Comparison of ENCODE assay signal across 9 mouse cellular contexts in genomic region chr7:123108058-123109055, GRCm38 (mm10). TPM values are rescaled to one million over a fixed set of nuclear protein-coding genes. Genes with fewer than 3 reads are reported as not detected.
DNase-seq lines count a peak whose midpoint lies in the region; ATAC-seq and TF ChIP-seq lines count a peak whose summit lies in the region.
"Had no signal": no experiment of that assay in that cellular context is flagged by ENCODE, and none has a peak within 500 bp of the region (broad histone marks: within the 10 kb centered on the region; RNA-seq: fewer than 3 reads in every experiment).

No protein-coding gene starts in this region.

- no peaks in the 10 kb centered on the region for H3K27me3 ChIP-seq in hindbrain, postnatal 0 days (ENCODE audit: insufficient read depth, low read length)
- H3K27me3 ChIP-seq in hindbrain, embryonic 14.5 days (ENCODE audit: control insufficient read depth, insufficient read depth, low read length), result no peaks in the 10 kb centered on the region
- no peaks in the 10 kb centered on the region for H3K27me3 ChIP-seq in limb, embryonic 14.5 days (ENCODE audit: control insufficient read depth, insufficient read depth, low read length)
- H3K27me3 ChIP-seq: neural tube, embryonic 13.5 days had no signal

- no peak overlapping the region for H3K4me3 ChIP-seq in hindbrain, postnatal 0 days (ENCODE audit: low read length)
- H3K4me3 ChIP-seq in hindbrain, embryonic 14.5 days (replicated peaks; ENCODE audit: low read length), result no peak overlapping the region
- H3K4me3 ChIP-seq in limb, embryonic 14.5 days (replicated peaks; ENCODE audit: low read length), result no peak overlapping the region
- H3K4me3 ChIP-seq: neural tube, embryonic 13.5 days had no signal

- no peaks in the 10 kb centered on the region for H3K4me1 ChIP-seq in hindbrain, postnatal 0 days (ENCODE audit: insufficient read depth, low read length)
- H3K4me1 ChIP-seq in hindbrain, embryonic 14.5 days (replicated peaks; ENCODE audit: control insufficient read depth, insufficient read depth, low read length), result no peaks in the 10 kb centered on the region
- H3K4me1 ChIP-seq in limb, embryonic 14.5 days (ENCODE audit: control insufficient read depth, insufficient read depth, low read length), result peaks cover 15% of the 10 kb centered on the region

- no peak for TF ChIP-seq POLR2A in limb, embryonic 14.5 days (IDR thresholded peaks at IDR 0.05; ENCODE audit: borderline replicate concordance, extremely low read depth, insufficient read depth, insufficient read length)

- peak; percentile 10 for DNase-seq in hindbrain, postnatal 0 days (ENCODE audit: low spot score)
- no peak for DNase-seq in hindbrain, embryonic 14.5 days (ENCODE audit: low spot score)
- DNase-seq in CD4-positive helper T cell, adult 2 months (ENCODE audit: low read depth, low spot score), result peak; percentile 79
- peak; percentile 32 for DNase-seq in adrenal gland, postnatal 25 days
- peak; percentile 65 for DNase-seq in limb, embryonic 14.5 days (ENCODE audit: low spot score)
- DNase-seq in thymus, adult 18-20 months, result no peak
- DNase-seq in cerebellum, postnatal 14 days, result no peak
- no peak for DNase-seq in kidney, postnatal 36 days

- no peaks in the 10 kb centered on the region for H3K36me3 ChIP-seq in hindbrain, postnatal 0 days (ENCODE audit: insufficient read depth, low read length)
- no peaks in the 10 kb centered on the region for H3K36me3 ChIP-seq in hindbrain, embryonic 14.5 days (replicated peaks; ENCODE audit: control insufficient read depth, insufficient read depth)
- no peaks in the 10 kb centered on the region for H3K36me3 ChIP-seq in limb, embryonic 14.5 days (ENCODE audit: control insufficient read depth, insufficient read depth, low read length)
- H3K36me3 ChIP-seq: neural tube, embryonic 13.5 days had no signal

- TF ChIP-seq CTCF in hindbrain, postnatal 0 days (IDR thresholded peaks at IDR 0.05; ENCODE audit: low read depth), result no peak

- no peak overlapping the region for H3K9ac ChIP-seq in hindbrain, postnatal 0 days (replicated peaks; ENCODE audit: low read length)
- no peak overlapping the region for H3K9ac ChIP-seq in hindbrain, embryonic 14.5 days
- H3K9ac ChIP-seq in limb, embryonic 14.5 days (ENCODE audit: low read depth, low read length, severe bottlenecking), result no peak overlapping the region
- H3K9ac ChIP-seq: neural tube, embryonic 13.5 days had no signal

- no peak overlapping the region for H3K4me2 ChIP-seq in hindbrain, postnatal 0 days (ENCODE audit: low read depth, low read length)
- H3K4me2 ChIP-seq in hindbrain, embryonic 14.5 days (replicated peaks), result no peak overlapping the region
- H3K4me2 ChIP-seq in limb, embryonic 14.5 days (replicated peaks; ENCODE audit: low read depth, low read length, severe bottlenecking), result no peak overlapping the region
- H3K4me2 ChIP-seq: neural tube, embryonic 13.5 days had no signal

- WGBS in hindbrain, postnatal 0 days, result 60% methylated on average over 13 of the region's 13 CpGs
- 69% methylated on average over 13 of the region's 13 CpGs for WGBS in hindbrain, embryonic 14.5 days
- 58% methylated on average over 13 of the region's 13 CpGs for WGBS in limb, embryonic 14.5 days

- H3K27ac ChIP-seq in hindbrain, postnatal 0 days, result no peak overlapping the region
- no peak overlapping the region for H3K27ac ChIP-seq in hindbrain, embryonic 14.5 days
- no peak overlapping the region; the same call in 1 of the 2 replicates for H3K27ac ChIP-seq in limb, embryonic 14.5 days (replicated peaks; ENCODE audit: low read depth, low read length)
- H3K27ac ChIP-seq: neural tube, embryonic 13.5 days had no signal

- no peaks in the 10 kb centered on the region for H3K9me3 ChIP-seq in hindbrain, postnatal 0 days (ENCODE audit: low read length)
- H3K9me3 ChIP-seq in hindbrain, embryonic 14.5 days (ENCODE audit: control insufficient read depth, low read length), result no peaks in the 10 kb centered on the region
- no peaks in the 10 kb centered on the region for H3K9me3 ChIP-seq in limb, embryonic 14.5 days (ENCODE audit: control insufficient read depth, low read length)
- H3K9me3 ChIP-seq: neural tube, embryonic 13.5 days had no signal

- no peak for ATAC-seq in hindbrain, postnatal 0 days
- no peak for ATAC-seq in hindbrain, embryonic 14.5 days (ENCODE audit: low FRiP score)
- 0 out of 2 replicates have a peak, but pooled peaks have one; percentile 26 for ATAC-seq in limb, embryonic 14.5 days (ENCODE audit: low FRiP score, low read depth)

RNA-seq across cellular contexts. Expression of gene Tnrc6a, which starts 15.3 kb away (rescaled TPM):
- 48.5 and 51.3 TPM in 2 replicates for total RNA-seq in hindbrain, postnatal 0 days (2014; rRNA removed)
- polyA plus RNA-seq in hindbrain, postnatal 0 days (2015; fragmentation: Nextera tagmentation; extraction: Ambion mirVana), result 62.1 and 65.5 TPM in 2 replicates
- 37.3 and 52.0 TPM in 2 replicates for polyA plus RNA-seq in hindbrain, embryonic 14.5 days (2014; fragmentation: Nextera tagmentation; extraction: Ambion mirVana)
- total RNA-seq in adrenal gland, postnatal 25 days (2021), result 52.4 and 64.5 TPM in 2 replicates
- polyA plus RNA-seq in limb, embryonic 14.5 days (2012; rRNA removed), result 62.3 and 78.4 TPM in 2 replicates
- 44.3 and 50.1 TPM in 2 replicates for polyA plus RNA-seq in limb, embryonic 14.5 days (2014; fragmentation: Nextera tagmentation; extraction: Ambion mirVana)

Comparison
In these comparisons a context has a peak if more than half of its experiments do, and no peak if none do; other contexts are left out.
1. DNase-seq: peak in hindbrain, postnatal 0 days (single experiment), CD4-positive helper T cell, adult 2 months (single experiment), adrenal gland, postnatal 25 days (single experiment) and limb, embryonic 14.5 days (single experiment); none in hindbrain, embryonic 14.5 days (single experiment), thymus, adult 18-20 months (0 of 2), cerebellum, postnatal 14 days (0 of 2) and kidney, postnatal 36 days (0 of 2).